Mouse (Mus musculus): ENCODE data around the gene Exosc9. TPM values are rescaled to one million over a fixed set of nuclear protein-coding genes. Genes with fewer than 3 reads are reported as not detected.
"Not testable (repeated sequence)": the region's sequence is repeated elsewhere in the genome, so short reads cannot be mapped to it uniquely, and the experiment has no call there.

Gene Exosc9
- polyA plus RNA-seq, 1 experiment, result 10.8 TPM

DNA sequence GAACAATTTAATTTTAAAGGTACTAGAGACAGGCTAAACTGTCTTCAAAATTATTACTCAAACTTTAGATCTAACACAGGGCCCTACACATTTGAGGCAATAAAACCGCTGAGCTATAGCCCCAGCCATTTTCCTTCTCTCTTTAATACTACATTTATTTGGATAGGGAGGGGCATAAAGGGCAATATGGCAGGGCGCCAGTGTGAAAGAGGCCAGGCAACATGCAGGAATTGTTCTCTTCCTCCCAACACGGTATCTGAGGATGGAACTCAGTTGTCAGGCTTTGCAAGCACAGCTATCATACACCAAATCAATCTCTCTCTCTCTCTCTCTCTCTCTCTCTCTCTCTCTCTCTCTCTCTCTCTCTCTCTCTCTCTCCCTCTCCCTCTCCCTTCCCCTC lies 46.4 kb downstream of the Exosc9 start:
- no peak overlapping the region for H3ac ChIP-seq (ENCODE audit: control insufficient read depth, insufficient read length, low read depth)
- H3K79me3 ChIP-seq (ENCODE audit: low read depth), result no peaks in the 10 kb centered on the region
- H3K4me3 ChIP-seq (ENCODE audit: insufficient read depth, poor library complexity, severe bottlenecking), result no peak overlapping the region
- no peaks in the 10 kb centered on the region for H3K27me3 ChIP-seq (ENCODE audit: control insufficient read depth, insufficient read depth, insufficient read length)
- no peaks in the 10 kb centered on the region for H3K36me3 ChIP-seq (ENCODE audit: control insufficient read depth, insufficient read depth)
- TF ChIP-seq MYOG (IDR thresholded peaks at IDR 0.05; ENCODE audit: control insufficient read depth, extremely low read depth, insufficient read length) (no peak), USF1 (IDR thresholded peaks at IDR 0.05; ENCODE audit: low read depth) (no peak), FOSL1 (IDR thresholded peaks at IDR 0.05; ENCODE audit: insufficient read depth, low read length, poor library complexity, severe bottlenecking) (no peak), MAX (IDR thresholded peaks at IDR 0.05) (no peak)
- H3K79me2 ChIP-seq (ENCODE audit: control insufficient read depth, insufficient read depth), result no peaks in the 10 kb centered on the region

DNA sequence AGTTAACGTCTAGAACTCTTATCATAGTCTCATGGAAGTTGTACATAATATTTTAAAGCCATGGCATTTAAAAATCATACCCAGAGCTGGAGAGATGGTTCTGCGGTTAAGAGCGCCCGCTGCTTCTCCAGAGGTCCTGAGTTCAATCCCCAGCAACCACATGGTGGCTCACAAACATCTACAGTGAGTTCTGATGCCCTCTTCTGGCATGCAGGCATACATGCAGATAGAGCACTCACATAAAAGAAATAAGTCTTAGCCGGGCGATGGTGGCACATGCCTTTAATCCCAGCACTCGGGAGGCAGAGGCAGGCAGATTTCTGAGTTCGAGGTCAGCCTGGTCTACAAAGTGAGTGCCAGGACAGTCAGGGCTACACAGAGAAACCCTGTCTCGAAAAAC lies 47.4 kb downstream of the Exosc9 start:
- H3K79me3 ChIP-seq (ENCODE audit: low read depth); H3ac ChIP-seq (ENCODE audit: control insufficient read depth, insufficient read length, low read depth); H3K36me3 ChIP-seq (ENCODE audit: control insufficient read depth, insufficient read depth); H3K4me3 ChIP-seq (ENCODE audit: insufficient read depth, poor library complexity, severe bottlenecking); H3K27me3 ChIP-seq (ENCODE audit: control insufficient read depth, insufficient read depth, insufficient read length); H3K79me2 ChIP-seq (ENCODE audit: control insufficient read depth, insufficient read depth): not testable (repeated sequence)

DNA sequence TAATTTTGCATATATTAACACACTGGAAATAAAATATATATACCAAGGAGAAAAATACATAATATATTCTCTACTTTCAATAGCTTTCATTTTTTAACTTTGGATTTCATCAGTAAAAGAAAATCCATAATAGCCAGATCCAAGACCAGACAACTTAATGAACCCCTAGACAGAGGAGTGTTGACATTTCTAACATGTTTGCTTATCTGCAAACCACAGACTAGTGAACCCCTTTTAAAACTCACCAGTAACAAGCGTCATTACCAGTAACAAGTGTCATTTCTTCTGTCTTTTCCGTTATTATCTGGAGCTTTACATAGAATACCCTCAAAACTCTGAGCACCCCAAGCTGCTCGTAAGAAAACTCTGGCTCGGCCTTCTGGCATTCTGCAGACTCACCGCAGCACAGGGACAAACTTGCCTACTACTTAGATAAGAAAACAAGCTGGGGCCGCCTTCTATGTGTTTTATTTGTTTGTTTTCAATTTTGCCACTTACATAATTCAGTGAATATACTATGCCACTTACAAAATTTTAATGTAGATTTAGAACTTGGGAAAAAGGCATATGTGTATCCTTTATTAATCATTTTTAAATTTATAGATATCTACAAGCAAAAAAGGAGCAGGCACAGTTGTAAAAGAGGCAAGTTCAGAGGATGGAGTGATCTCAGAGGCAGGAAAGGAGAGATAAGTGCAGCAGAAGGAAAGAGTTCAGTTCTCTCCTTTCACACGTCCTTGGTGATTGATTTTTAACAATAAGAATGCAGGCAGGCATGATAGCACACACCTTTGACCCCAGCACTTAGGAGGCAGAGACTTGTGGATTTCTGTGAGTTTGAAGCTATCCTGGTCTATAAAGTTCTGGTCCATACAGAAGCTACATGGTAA lies 53.7 kb downstream of the Exosc9 start:
- Histone ChIP-seq H3K36me3 (ENCODE audit: control insufficient read depth, insufficient read depth) (peaks cover 3% of the 10 kb centered on the region), H3ac (ENCODE audit: control insufficient read depth, insufficient read length, low read depth) (no peak overlapping the region), H3K4me3 (ENCODE audit: insufficient read depth, poor library complexity, severe bottlenecking) (no peak overlapping the region), H3K79me2 (ENCODE audit: control insufficient read depth, insufficient read depth) (no peaks in the 10 kb centered on the region), H3K27me3 (ENCODE audit: control insufficient read depth, insufficient read depth, insufficient read length) (no peaks in the 10 kb centered on the region), H3K79me3 (ENCODE audit: low read depth) (no peaks in the 10 kb centered on the region)
- TF ChIP-seq USF1 (IDR thresholded peaks at IDR 0.05; ENCODE audit: low read depth) (no peak), MYOD1 (IDR thresholded peaks at IDR 0.05; ENCODE audit: control insufficient read depth, insufficient read length, low read depth) (no peak), CEBPB (IDR thresholded peaks at IDR 0.05; ENCODE audit: low read depth) (no peak), MYOG (IDR thresholded peaks at IDR 0.05; ENCODE audit: control insufficient read depth, extremely low read depth, insufficient read length) (no peak), FOSL1 (IDR thresholded peaks at IDR 0.05; ENCODE audit: insufficient read depth, low read length, poor library complexity, severe bottlenecking) (no peak), MAX (IDR thresholded peaks at IDR 0.05) (no peak), CTCF (IDR thresholded peaks at IDR 0.05; ENCODE audit: control insufficient read depth, insufficient read depth, insufficient read length) (no peak)

DNA sequence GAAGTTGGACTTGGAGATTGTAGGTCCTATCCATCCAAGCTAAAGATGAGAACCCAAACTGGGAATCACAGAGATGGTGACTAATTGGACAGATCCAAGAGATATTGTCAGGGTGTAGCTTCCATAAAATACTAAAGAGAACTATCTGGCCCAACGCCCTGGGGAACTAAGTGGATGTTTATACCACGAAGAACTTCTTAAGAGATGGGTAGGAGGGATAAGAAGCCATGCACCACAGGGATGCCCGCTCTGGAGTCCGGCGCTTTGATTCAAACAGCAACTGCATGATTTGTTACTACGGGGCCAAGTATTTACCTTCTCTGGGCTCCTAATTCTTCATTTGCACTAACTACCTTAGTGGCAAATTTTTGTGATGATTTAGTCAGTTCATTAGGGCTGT lies 60.3 kb downstream of the Exosc9 start:
- H3K4me3 ChIP-seq (ENCODE audit: insufficient read depth, poor library complexity, severe bottlenecking), result peak overlapping the region; percentile 37
- no peaks in the 10 kb centered on the region for H3K27me3 ChIP-seq (ENCODE audit: control insufficient read depth, insufficient read depth, insufficient read length)
- H3K79me2 ChIP-seq (ENCODE audit: control insufficient read depth, insufficient read depth), result no peaks in the 10 kb centered on the region
- TF ChIP-seq MYOG (IDR thresholded peaks at IDR 0.05; ENCODE audit: control insufficient read depth, extremely low read depth, insufficient read length) (no peak), USF1 (IDR thresholded peaks at IDR 0.05; ENCODE audit: low read depth) (no peak), CTCF (IDR thresholded peaks at IDR 0.05; ENCODE audit: control insufficient read depth, insufficient read depth, insufficient read length) (no peak), MAX (IDR thresholded peaks at IDR 0.05) (no peak), CEBPB (IDR thresholded peaks at IDR 0.05; ENCODE audit: low read depth) (no peak), FOSL1 (IDR thresholded peaks at IDR 0.05; ENCODE audit: insufficient read depth, low read length, poor library complexity, severe bottlenecking) (no peak), MYOD1 (IDR thresholded peaks at IDR 0.05; ENCODE audit: control insufficient read depth, insufficient read length, low read depth) (no peak)
- peak overlapping the region; percentile 77 for H3ac ChIP-seq (ENCODE audit: control insufficient read depth, insufficient read length, low read depth)
- H3K36me3 ChIP-seq (ENCODE audit: control insufficient read depth, insufficient read depth), result no peaks in the 10 kb centered on the region
- H3K79me3 ChIP-seq (ENCODE audit: low read depth), result no peaks in the 10 kb centered on the region

DNA sequence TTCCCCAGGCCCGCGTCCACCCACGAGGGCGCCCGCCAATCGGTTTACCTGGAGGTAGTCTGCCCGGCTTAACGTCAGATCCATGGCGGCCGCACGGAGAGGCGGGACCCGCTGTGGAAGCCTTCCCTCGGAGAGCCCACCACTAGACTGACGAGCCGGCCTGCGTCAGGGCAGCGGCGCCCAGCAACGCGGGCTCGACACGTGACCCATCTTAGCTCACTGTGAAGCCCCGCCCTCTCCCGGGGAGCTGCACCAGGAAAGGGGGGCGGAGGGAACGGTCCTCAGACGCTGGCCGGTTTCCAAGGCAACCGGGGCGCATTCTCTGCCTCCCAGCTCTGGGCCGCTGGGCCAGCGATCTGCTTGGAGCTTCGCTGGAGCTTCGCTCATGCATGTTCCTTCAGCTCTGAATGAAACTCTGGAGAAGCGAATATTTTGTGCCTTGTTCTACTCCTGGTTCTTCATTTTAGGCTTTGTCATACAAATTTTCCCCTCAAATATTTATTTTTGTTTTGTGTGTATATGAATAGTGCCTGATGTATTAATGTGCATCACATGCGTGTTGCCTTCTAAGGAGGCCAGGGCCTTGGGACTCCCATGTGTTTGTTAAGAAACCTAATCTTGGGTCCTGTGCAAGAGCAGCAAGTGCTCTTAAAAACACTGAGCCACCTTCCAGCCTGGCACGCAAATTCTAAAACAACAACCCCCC lies 60.9 kb downstream of the Exosc9 start, which contains the start of gene Bbs7:
Gene Bbs7 (minus strand): TSS at position 276 of the 706 bp plus-strand sequence.
- peak within 1 kb of the TSS; percentile 37 for H3K4me3 ChIP-seq (ENCODE audit: insufficient read depth, poor library complexity, severe bottlenecking)
- H3K36me3 ChIP-seq (ENCODE audit: control insufficient read depth, insufficient read depth), result no peaks in the 10 kb centered on the region
- H3K79me2 ChIP-seq (ENCODE audit: control insufficient read depth, insufficient read depth), result no peaks in the 10 kb centered on the region
- no peaks in the 10 kb centered on the region for H3K79me3 ChIP-seq (ENCODE audit: low read depth)
- TF ChIP-seq MYOG (IDR thresholded peaks at IDR 0.05; ENCODE audit: control insufficient read depth, extremely low read depth, insufficient read length), result no peak
- no peak for TF ChIP-seq MAX (IDR thresholded peaks at IDR 0.05)
- no peak for TF ChIP-seq CTCF (IDR thresholded peaks at IDR 0.05; ENCODE audit: control insufficient read depth, insufficient read depth, insufficient read length)
- TF ChIP-seq FOSL1 (IDR thresholded peaks at IDR 0.05; ENCODE audit: insufficient read depth, low read length, poor library complexity, severe bottlenecking), result no peak
- TF ChIP-seq USF1 (IDR thresholded peaks at IDR 0.05; ENCODE audit: low read depth), result peak; percentile 82
- TF ChIP-seq MYOD1 (IDR thresholded peaks at IDR 0.05; ENCODE audit: control insufficient read depth, insufficient read length, low read depth), result no peak
- no peak for TF ChIP-seq CEBPB (IDR thresholded peaks at IDR 0.05; ENCODE audit: low read depth)
- H3K27me3 ChIP-seq (ENCODE audit: control insufficient read depth, insufficient read depth, insufficient read length), result no peaks in the 10 kb centered on the region
- peak within 1 kb of the TSS; percentile 77 for H3ac ChIP-seq (ENCODE audit: control insufficient read depth, insufficient read length, low read depth)
